ENCODE assay signal across 8 mouse cellular contexts in genomic region chr15:25440991-25441867, GRCm38 (mm10). TPM values are rescaled to one million over a fixed set of nuclear protein-coding genes. Genes with fewer than 3 reads are reported as not detected.
DNase-seq lines count a peak whose midpoint lies in the region; ATAC-seq lines count a peak whose summit lies in the region.

No protein-coding gene starts in this region.

- intact Hi-C loops in left cerebral cortex, postnatal 25 days (cut with DNase I), result loop anchor here (2.0 kb wide), 2 partner anchors 180 to 276 kb away; no protein-coding TSS in a partner anchor

- peaks cover 12% of the 10 kb centered on the region; the same call in 1 of the 2 replicates for H3K4me1 ChIP-seq in hindbrain, embryonic 14.5 days (replicated peaks; ENCODE audit: control insufficient read depth, insufficient read depth, low read length)

- no peak overlapping the region for H3K4me3 ChIP-seq in hindbrain, embryonic 14.5 days (replicated peaks; ENCODE audit: low read length)

- no peak overlapping the region for H3K27ac ChIP-seq in hindbrain, embryonic 14.5 days

- H3K9ac ChIP-seq in hindbrain, embryonic 14.5 days, result no peak overlapping the region

- peak; percentile 48 for DNase-seq in layer of hippocampus, adult 11-12 months (ENCODE audit: low spot score)
- DNase-seq in layer of hippocampus, adult 9-11 months, result no peak
- peak; percentile 58 for DNase-seq in cerebellum, adult 9-10 months
- peak; percentile 45 to 56 for DNase-seq in frontal cortex, postnatal 36 days (ENCODE audit: low spot score in 2 of 2)
- DNase-seq in hindbrain, embryonic 14.5 days (ENCODE audit: low spot score), result peak; percentile 87
- peak; percentile 47 to 55 for DNase-seq in left cerebral cortex, postnatal 25 days (ENCODE audit: low spot score in 2 of 2)
- DNase-seq in spleen, adult 12 weeks (ENCODE audit: low spot score), result peak; percentile 7

- no peaks in the 10 kb centered on the region for H3K36me3 ChIP-seq in hindbrain, embryonic 14.5 days (replicated peaks; ENCODE audit: control insufficient read depth, insufficient read depth)

- WGBS in hindbrain, embryonic 14.5 days, result 21% methylated on average over 24 of the region's 24 CpGs

- H3K9me3 ChIP-seq in hindbrain, embryonic 14.5 days (ENCODE audit: control insufficient read depth, low read length), result no peaks in the 10 kb centered on the region

- no peaks in the 10 kb centered on the region; the same call in 1 of the 2 replicates for H3K27me3 ChIP-seq in hindbrain, embryonic 14.5 days (ENCODE audit: control insufficient read depth, insufficient read depth, low read length)

- peak overlapping the region; percentile 35 for H3K4me2 ChIP-seq in hindbrain, embryonic 14.5 days (replicated peaks)

- ATAC-seq in hindbrain, embryonic 14.5 days (ENCODE audit: low FRiP score), result no peak
- peak; percentile 77 for ATAC-seq in megakaryocyte progenitor cell, adult 5-6 weeks (replicated peaks; ENCODE audit: poor library complexity)

RNA-seq across cellular contexts. Expression of gene Basp1, which starts 27.7 kb away (rescaled TPM):
- polyA plus RNA-seq in hindbrain, embryonic 14.5 days (2014; fragmentation: Nextera tagmentation; extraction: Ambion mirVana), result 262 and 283 TPM in 2 replicates
- 100 to 1,000 TPM; 665 to 747 TPM for total RNA-seq in left cerebral cortex, postnatal 25 days (2021)
- 3.8 and 5.3 TPM in 2 replicates for total RNA-seq in megakaryocyte progenitor cell, adult 5-6 weeks (2015)
- total RNA-seq in megakaryocyte progenitor cell, adult 5-6 weeks (2017), result 3.0 and 4.7 TPM in 2 replicates

Comparison
In these comparisons a context has a peak if more than half of its experiments do, and no peak if none do; other contexts are left out.
1. RNA of gene Basp1, which starts 27.7 kb away (total RNA-seq): 665 to 747 TPM in left cerebral cortex, postnatal 25 days; 3.0 to 5.3 TPM in megakaryocyte progenitor cell, adult 5-6 weeks; every median in the first group is over 100 times any median in the second.